ENCODE assay signal across 31 mouse cellular contexts in the genomic region with DNA sequence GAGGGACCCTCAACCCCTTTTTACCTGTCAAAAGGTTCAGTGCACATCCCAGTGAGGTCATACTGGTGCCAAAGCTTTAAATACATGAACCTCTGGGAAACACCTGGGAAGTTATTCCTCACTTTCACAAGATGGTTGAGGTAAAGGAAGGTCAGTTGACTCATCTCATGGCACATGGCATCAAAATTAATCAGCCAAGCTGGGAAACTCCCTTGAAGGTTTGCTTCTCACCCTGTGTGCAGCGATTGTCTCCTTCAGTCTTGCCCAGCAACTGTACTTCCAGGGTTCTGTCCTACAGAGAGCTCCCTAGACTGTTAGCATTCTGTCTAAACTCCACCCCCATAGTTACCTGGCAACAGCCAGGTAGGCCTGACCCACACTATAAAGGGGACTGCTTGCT. TPM values are rescaled to one million over a fixed set of nuclear protein-coding genes. Genes with fewer than 3 reads are reported as not detected.
A peak's percentile ranks its signal among the peaks of the same experiment; 100 is the strongest.
DNase-seq lines count a peak whose midpoint lies in the region; ATAC-seq and TF ChIP-seq lines count a peak whose summit lies in the region.
"Had no signal": no experiment of that assay in that cellular context is flagged by ENCODE, and none has a peak within 500 bp of the region (broad histone marks: within the 10 kb centered on the region; RNA-seq: fewer than 3 reads in every experiment).

No protein-coding gene starts in this region.

- DNase-seq in kidney, adult 18-20 months, result no peak
- DNase-seq in R1 (ENCODE audit: low read depth, low spot score), result peak; percentile 21
- no peak for DNase-seq in thymus, postnatal 0 days (ENCODE audit: low spot score)
- no peak for DNase-seq in left cerebral cortex, postnatal 14 days (ENCODE audit: low spot score in 2 of 2)
- DNase-seq in lung, adult 2 months, result no peak
- DNase-seq: adrenal gland, adult 2 months; cerebellum, adult 11 months; cerebellum, adult 8-10 months; cerebellum, postnatal 14 days; embryo, embryonic 11 days; gastrocnemius, adult 2 months; gastrocnemius, postnatal 25 days had no signal

- intact Hi-C loops in left cerebral cortex, postnatal 14 days (cut with DNase I), result no loop called here

- 91% methylated on average over 1 of the region's 1 CpGs for WGBS in kidney, embryonic 16.5 days
- WGBS in stomach, embryonic 16.5 days, result 64% methylated on average over 1 of the region's 1 CpGs
- 50% methylated on average over 1 of the region's 1 CpGs for WGBS in lung, adult 2 months

- 0 out of 2 replicates have a peak, but pooled peaks cover 4% of the 10 kb centered on the region for H3K36me3 ChIP-seq in kidney, embryonic 16.5 days (ENCODE audit: insufficient read depth, low read length)
- H3K36me3 ChIP-seq in stomach, embryonic 16.5 days (ENCODE audit: control insufficient read depth, insufficient read depth, low read length), result 0 out of 2 replicates have a peak, but pooled peaks cover 2% of the 10 kb centered on the region
- H3K36me3 ChIP-seq: hindbrain, embryonic 15.5 days had no signal

- TF ChIP-seq CTCF in lung, adult 2 months (IDR thresholded peaks at IDR 0.05; ENCODE audit: insufficient read depth, low read length), result no peak

- H3K27me3 ChIP-seq in kidney, embryonic 16.5 days (ENCODE audit: insufficient read depth, low read length), result no peaks in the 10 kb centered on the region
- no peaks in the 10 kb centered on the region for H3K27me3 ChIP-seq in stomach, embryonic 16.5 days (ENCODE audit: control insufficient read depth, insufficient read depth, low read length)
- H3K27me3 ChIP-seq: embryonic facial prominence, embryonic 15.5 days; heart, embryonic 12.5 days; hindbrain, embryonic 15.5 days had no signal

- no peak overlapping the region for H3K9ac ChIP-seq in kidney, embryonic 16.5 days (replicated peaks; ENCODE audit: low read length)
- no peak overlapping the region for H3K9ac ChIP-seq in stomach, embryonic 16.5 days (ENCODE audit: low read length)
- H3K9ac ChIP-seq: embryonic facial prominence, embryonic 15.5 days; heart, embryonic 12.5 days; hindbrain, embryonic 15.5 days had no signal

- no peak overlapping the region for H3K4me2 ChIP-seq in kidney, embryonic 16.5 days (replicated peaks; ENCODE audit: low read depth, low read length)
- no peak overlapping the region for H3K4me2 ChIP-seq in stomach, embryonic 16.5 days (ENCODE audit: low read depth, low read length)
- H3K4me2 ChIP-seq: embryonic facial prominence, embryonic 15.5 days; heart, embryonic 12.5 days; hindbrain, embryonic 15.5 days had no signal

- ATAC-seq in kidney, embryonic 16.5 days (ENCODE audit: low FRiP score, low TSS enrichment), result peak; percentile 59; the same call in 1 of the 2 replicates
- peak; percentile 28 for ATAC-seq in CD4-positive, CD25-positive, alpha-beta regulatory T cell, adult 4 months
- ATAC-seq in stomach, embryonic 16.5 days (ENCODE audit: insufficient read depth, low FRiP score), result peak; percentile 33; the same call in 1 of the 2 replicates
- ATAC-seq: forebrain, embryonic 14.5 days; inflammation-experienced regulatory T-cells, adult 6 months had no signal

- H3K4me1 ChIP-seq in kidney, embryonic 16.5 days (ENCODE audit: insufficient read depth, low read length), result 0 out of 2 replicates have a peak, but pooled peaks cover 11% of the 10 kb centered on the region
- H3K4me1 ChIP-seq in stomach, embryonic 16.5 days (ENCODE audit: control insufficient read depth, insufficient read depth, low read length), result peaks cover 8% of the 10 kb centered on the region
- H3K4me1 ChIP-seq in lung, adult 2 months (ENCODE audit: control insufficient read depth, insufficient read depth, low read length), result peaks cover 4% of the 10 kb centered on the region; the same call in 1 of the 2 replicates

- no peak for TF ChIP-seq POLR2A in lung, adult 2 months (IDR thresholded peaks at IDR 0.05; ENCODE audit: borderline replicate concordance, extremely low read depth, low read depth, low read length)

- H3K27ac ChIP-seq in kidney, embryonic 16.5 days (ENCODE audit: low read length), result no peak overlapping the region
- H3K27ac ChIP-seq in stomach, embryonic 16.5 days (ENCODE audit: low read length), result no peak overlapping the region
- H3K27ac ChIP-seq: embryonic facial prominence, embryonic 15.5 days; forebrain, embryonic 10.5 days; gastrocnemius, adult 2 months; hindbrain, embryonic 15.5 days had no signal

- H3K9me3 ChIP-seq in kidney, embryonic 16.5 days (ENCODE audit: low read length), result no peaks in the 10 kb centered on the region
- no peaks in the 10 kb centered on the region for H3K9me3 ChIP-seq in stomach, embryonic 16.5 days (replicated peaks; ENCODE audit: control insufficient read depth, low read length)
- H3K9me3 ChIP-seq: embryonic facial prominence, embryonic 15.5 days; forebrain, embryonic 10.5 days; heart, embryonic 12.5 days; hindbrain, embryonic 15.5 days had no signal

- no peak overlapping the region for H3K4me3 ChIP-seq in kidney, embryonic 16.5 days (ENCODE audit: low read length)
- no peak overlapping the region for H3K4me3 ChIP-seq in stomach, embryonic 16.5 days (replicated peaks; ENCODE audit: low read length)
- no peak overlapping the region for H3K4me3 ChIP-seq in lung, adult 2 months (replicated peaks; ENCODE audit: extremely low read depth, low read depth, low read length)
- H3K4me3 ChIP-seq: embryonic facial prominence, embryonic 15.5 days; erythroblast, embryonic 14.5 days; forebrain, embryonic 10.5 days; gastrocnemius, adult 2 months; heart, embryonic 12.5 days; hindbrain, embryonic 15.5 days had no signal

RNA-seq across cellular contexts. Expression of gene Rab22a, which starts 20.6 kb away (rescaled TPM):
- polyA plus RNA-seq in kidney, embryonic 16.5 days (2015; fragmentation: Nextera tagmentation; extraction: Ambion mirVana), result 35.6 and 37.1 TPM in 2 replicates
- polyA plus RNA-seq in CD4-positive, CD25-positive, alpha-beta regulatory T cell, adult 4 months (2017; shearing (Covaris generic)), result 1 to 10 TPM; 7.3 to 8.7 TPM
- polyA plus RNA-seq in stomach, embryonic 16.5 days (2015; fragmentation: Nextera tagmentation; extraction: Ambion mirVana), result 29.3 and 38.9 TPM in 2 replicates
- polyA plus RNA-seq in thymus, postnatal 0 days (2015; fragmentation: Nextera tagmentation; extraction: Ambion mirVana), result 32.9 and 41.8 TPM in 2 replicates
- 10 to 100 TPM; 25.2 to 27.2 TPM for total RNA-seq in left cerebral cortex, postnatal 14 days (2021)
- polyA plus RNA-seq in lung, adult 2 months (2012; rRNA removed), result 27.3 and 51.1 TPM in 2 replicates

RNA-seq across cellular contexts. Expression of gene 1700010B08Rik, which starts 39.1 kb away (rescaled TPM):
- not detected in 2 replicates for polyA plus RNA-seq in kidney, embryonic 16.5 days (2015; fragmentation: Nextera tagmentation; extraction: Ambion mirVana)
- polyA plus RNA-seq in CD4-positive, CD25-positive, alpha-beta regulatory T cell, adult 4 months (2017; shearing (Covaris generic)), result not detected
- polyA plus RNA-seq in stomach, embryonic 16.5 days (2015; fragmentation: Nextera tagmentation; extraction: Ambion mirVana), result not detected in 2 replicates
- not detected in 2 replicates for polyA plus RNA-seq in thymus, postnatal 0 days (2015; fragmentation: Nextera tagmentation; extraction: Ambion mirVana)
- not detected for total RNA-seq in left cerebral cortex, postnatal 14 days (2021)
- polyA plus RNA-seq in lung, adult 2 months (2012; rRNA removed), result not detected in 2 replicates
- total RNA-seq: adrenal gland, adult 2 months; adrenal gland, postnatal 4 days; common myeloid progenitor, adult 5-6 weeks; gastrocnemius, adult 2 months; gastrocnemius, postnatal 25 days; granulocyte monocyte progenitor cell, adult 5-6 weeks; heart, adult 8-10 months; heart, postnatal 25 days had no signal
- polyA plus RNA-seq: adrenal gland, adult 2 months; brain, embryonic 14.5 days; embryonic facial prominence, embryonic 11.5 days; embryonic facial prominence, embryonic 15.5 days; erythroblast, embryonic 14.5 days; forebrain, embryonic 10.5 days; forebrain, embryonic 14.5 days; heart, embryonic 12.5 days; heart, embryonic 16.5 days; hindbrain, embryonic 11.5 days; hindbrain, embryonic 15.5 days; inflammation-experienced regulatory T-cells, adult 6 months had no signal

RNA-seq across cellular contexts. Expression of gene Vapb, which starts 57.2 kb away (rescaled TPM):
- polyA plus RNA-seq in kidney, embryonic 16.5 days (2015; fragmentation: Nextera tagmentation; extraction: Ambion mirVana), result 18.2 and 24.2 TPM in 2 replicates
- polyA plus RNA-seq in CD4-positive, CD25-positive, alpha-beta regulatory T cell, adult 4 months (2017; shearing (Covaris generic)), result 1 to 10 TPM; 1.5 to 1.7 TPM
- 19.7 and 20.7 TPM in 2 replicates for polyA plus RNA-seq in stomach, embryonic 16.5 days (2015; fragmentation: Nextera tagmentation; extraction: Ambion mirVana)
- polyA plus RNA-seq in thymus, postnatal 0 days (2015; fragmentation: Nextera tagmentation; extraction: Ambion mirVana), result 10.0 and 10.9 TPM in 2 replicates
- total RNA-seq in left cerebral cortex, postnatal 14 days (2021), result 100 to 1,000 TPM; 103 to 124 TPM
- polyA plus RNA-seq in lung, adult 2 months (2012; rRNA removed), result 13.3 and 16.8 TPM in 2 replicates
